Mouse (Mus musculus): ENCODE results near the gene 2010111I01Rik.

DNA sequence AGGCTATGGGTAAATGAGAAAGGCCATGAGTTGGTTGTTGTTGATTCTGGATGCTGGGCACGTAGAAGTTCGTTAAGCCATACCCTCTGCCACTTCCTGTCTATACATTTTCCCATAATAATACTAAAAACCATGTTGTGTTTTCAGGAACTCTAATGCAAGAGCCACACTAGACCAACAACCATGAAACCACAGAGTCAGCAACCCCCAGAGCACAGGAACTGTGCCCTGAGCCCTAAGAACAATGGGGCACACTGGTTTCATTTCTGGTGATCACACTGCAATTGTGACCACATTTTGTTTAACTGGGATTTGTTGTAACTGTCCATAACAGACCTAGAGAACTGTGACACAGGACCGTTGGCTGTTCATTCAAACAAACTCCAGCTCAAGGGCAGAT is 12.1 kb upstream of the 2010111I01Rik start:
- no peak for TF ChIP-seq CTCF (IDR thresholded peaks at IDR 0.05; ENCODE audit: extremely low read depth, insufficient read depth, insufficient read length, insufficient replicate concordance)
- TF ChIP-seq POLR2A (IDR thresholded peaks at IDR 0.05; ENCODE audit: low read depth, low read length) = no peak
